Mouse (Mus musculus) embryonic fibroblast, embryonic 13.5 days (primary cell): Measurements from ENCODE around the gene Wdr12.
"Not testable (repeated sequence)": the region's sequence is repeated elsewhere in the genome, so short reads cannot be mapped to it uniquely, and the experiment has no call there.

ENCODE experiments used
- CTCF ChIP-seq: IDR thresholded peaks from 2 replicates; pipeline ENCODE4 v1.5.1; 2011; ENCODE audit warnings: mild to moderate bottlenecking, control low read depth, low read length, moderate library complexity, borderline replicate concordance; ENCODE audit not compliant: insufficient read depth
- POLR2A ChIP-seq: IDR thresholded peaks from 2 replicates; pipeline ENCODE4 v1.6.1; 2011; ENCODE audit warnings: low read depth, mild to moderate bottlenecking, control low read depth, low read length, moderate library complexity

GRCm38 (mm10) chr1:60070725-60071124 lies 27.7 kb downstream of the Wdr12 start:
- not testable (repeated sequence) for TF ChIP-seq POLR2A, CTCF
